Mouse (Mus musculus) liver, embryonic 14.5 days (tissue): ENCODE data around the gene Kcnj14.

Experiments used
- CTCF ChIP-seq: IDR thresholded peaks from 2 replicates; pipeline ENCODE4 v1.5.1; 2016; ENCODE audit warnings: antibody characterized with exemption, low read depth, control low read depth
- EP300 ChIP-seq: IDR thresholded peaks from 2 replicates; pipeline ENCODE4 v1.6.1; 2016; ENCODE audit warnings: antibody characterized with exemption, low read depth

DNA sequence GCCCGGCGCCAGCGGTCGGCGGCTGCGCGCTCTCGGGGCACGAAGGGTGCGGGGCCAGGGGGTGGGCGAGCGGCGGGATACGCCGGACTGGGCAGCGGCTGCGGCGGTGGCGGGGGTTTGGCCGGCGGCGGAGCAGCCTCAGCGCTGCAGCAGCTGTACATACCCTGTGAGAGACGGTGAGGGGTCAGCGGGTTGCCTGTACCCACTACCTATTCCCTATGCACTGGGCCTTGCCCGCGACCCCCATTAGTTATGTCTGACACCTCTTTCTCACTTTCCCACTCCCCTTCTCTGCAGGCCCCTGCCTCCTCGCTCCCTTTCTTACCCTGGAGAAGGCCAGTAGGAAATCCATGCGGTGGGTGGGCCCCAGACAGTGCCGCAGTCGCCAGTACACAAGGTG lies 9.3 kb upstream of the Kcnj14 start:
- TF ChIP-seq CTCF (no peak), EP300 (no peak)
